Mouse (Mus musculus): ENCODE measurements around the gene A730061H03Rik. TPM values are rescaled to one million over a fixed set of nuclear protein-coding genes. Genes with fewer than 3 reads are reported as not detected.

A730061H03Rik gene
- total RNA-seq, 4 experiments from 2014 or later = 0.94 to 2.0 (median 1.4) TPM; not detected in 1

- DNase-seq (ENCODE audit: low spot score in 2 of 2) = no peak
These were observed 21.9 kb upstream of the A730061H03Rik start for GRCm38 (mm10) chr14:55581981-55582681.

DNA sequence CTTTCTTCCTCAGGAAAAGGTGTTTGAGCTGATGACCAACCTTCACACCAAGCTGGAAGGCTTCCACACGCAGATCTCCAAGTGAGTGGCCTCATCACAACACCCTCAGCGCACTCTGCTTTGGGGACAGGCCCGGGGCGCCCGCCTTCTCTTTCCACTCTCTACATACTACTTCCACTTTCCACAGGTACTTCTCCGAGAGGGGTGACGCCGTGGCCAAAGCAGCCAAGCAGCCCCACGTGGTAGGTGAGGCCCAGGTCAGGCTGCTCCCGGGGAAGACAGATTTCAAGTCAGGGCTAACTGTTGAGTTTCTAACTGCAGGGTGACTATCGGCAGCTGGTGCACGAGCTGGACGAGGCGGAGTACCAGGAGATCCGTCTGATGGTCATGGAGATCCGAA lies 20.5 kb upstream of the A730061H03Rik start:
- no peak for DNase-seq (ENCODE audit: low spot score in 2 of 2)

DNA sequence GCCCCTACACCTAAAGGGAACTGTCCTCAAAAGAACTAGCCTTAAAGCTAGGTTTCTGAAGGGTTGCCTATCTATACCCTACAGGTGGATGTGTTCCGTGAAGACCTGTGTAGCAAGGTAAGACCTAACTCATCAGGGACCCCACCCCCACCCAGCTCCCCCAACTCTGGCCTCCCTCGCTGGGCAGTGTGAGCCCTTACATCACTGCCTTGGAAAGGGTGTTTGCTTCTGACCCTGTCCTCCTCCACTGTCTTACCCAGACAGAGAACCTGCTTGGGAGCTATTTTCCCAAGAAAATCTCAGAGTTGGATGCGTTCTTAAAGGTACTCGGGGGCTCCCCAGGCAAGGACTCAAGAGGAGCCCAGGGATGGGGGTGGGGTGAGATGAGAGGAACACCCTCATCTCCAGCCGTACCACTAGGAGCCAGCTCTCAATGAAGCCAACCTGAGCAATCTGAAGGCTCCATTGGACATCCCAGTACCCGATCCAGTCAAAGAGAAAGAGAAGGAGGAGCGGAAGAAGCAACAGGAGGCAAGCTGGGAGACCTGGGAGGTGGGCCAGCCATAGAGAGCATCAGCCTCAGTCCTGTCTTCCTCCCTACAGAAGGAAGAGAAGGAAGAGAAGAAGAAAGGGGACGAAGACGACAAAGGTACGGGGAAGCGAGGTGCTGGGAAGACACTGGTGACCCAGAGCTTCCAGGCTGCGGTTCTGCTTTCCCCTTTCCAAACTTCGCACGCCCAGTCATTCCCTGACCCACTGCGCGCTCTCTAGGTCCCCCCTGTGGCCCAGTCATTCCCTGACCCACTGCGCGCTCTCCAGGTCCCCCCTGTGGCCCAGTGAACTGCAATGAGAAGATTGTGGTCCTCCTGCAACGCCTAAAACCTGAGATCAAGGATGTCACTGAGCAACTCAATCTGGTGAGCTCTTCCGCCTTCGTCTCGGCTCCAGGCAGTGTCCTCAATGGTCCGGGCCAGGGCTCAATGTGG lies 19.6 kb upstream of the A730061H03Rik start:
- no peak for DNase-seq (ENCODE audit: low spot score in 2 of 2)

DNA sequence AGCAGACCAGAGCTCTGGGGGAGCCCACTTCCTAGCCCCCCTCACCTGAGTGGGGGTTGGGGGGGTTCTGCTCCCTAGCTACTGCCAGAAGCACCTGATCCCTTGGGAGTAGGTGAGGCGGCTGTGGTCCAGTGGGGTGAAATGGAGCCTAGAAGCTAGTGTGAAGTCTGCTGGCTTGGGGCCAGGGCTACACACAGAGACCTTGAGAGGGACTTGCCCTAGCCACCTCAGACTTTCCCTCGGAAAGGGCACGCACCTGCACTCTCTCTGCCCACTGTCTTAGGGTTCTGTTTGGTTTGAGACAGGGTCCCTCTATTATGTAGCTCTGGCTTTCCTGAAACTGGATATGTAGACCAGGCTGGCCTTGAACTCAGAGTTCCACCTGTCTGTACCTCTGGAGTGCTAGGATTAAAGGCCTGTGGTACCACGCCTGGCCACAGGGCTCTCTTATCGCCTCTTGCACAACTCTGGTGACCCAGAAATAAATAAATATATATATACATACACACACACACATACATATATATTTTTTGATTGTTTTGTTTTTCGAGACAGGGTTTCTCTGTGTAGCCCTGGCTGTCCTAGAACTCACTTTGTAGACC lies 18.6 kb upstream of the A730061H03Rik start:
- DNase-seq (ENCODE audit: low spot score in 2 of 2) = peak in 1 of 2 experiments; percentile 36

- DNase-seq (ENCODE audit: low spot score in 2 of 2) = peak; percentile 54 to 62
These were observed 17.9 kb upstream of the A730061H03Rik start, which contains the start of gene Psme1 for GRCm38 (mm10) chr14:55577871-55578667. Psme1 (plus strand) TSS chr14:55578123.

- peak; percentile 52 to 55 for DNase-seq (ENCODE audit: low spot score in 2 of 2)
These were observed 16.2 kb upstream of the A730061H03Rik start for GRCm38 (mm10) chr14:55576376-55576775.

DNA sequence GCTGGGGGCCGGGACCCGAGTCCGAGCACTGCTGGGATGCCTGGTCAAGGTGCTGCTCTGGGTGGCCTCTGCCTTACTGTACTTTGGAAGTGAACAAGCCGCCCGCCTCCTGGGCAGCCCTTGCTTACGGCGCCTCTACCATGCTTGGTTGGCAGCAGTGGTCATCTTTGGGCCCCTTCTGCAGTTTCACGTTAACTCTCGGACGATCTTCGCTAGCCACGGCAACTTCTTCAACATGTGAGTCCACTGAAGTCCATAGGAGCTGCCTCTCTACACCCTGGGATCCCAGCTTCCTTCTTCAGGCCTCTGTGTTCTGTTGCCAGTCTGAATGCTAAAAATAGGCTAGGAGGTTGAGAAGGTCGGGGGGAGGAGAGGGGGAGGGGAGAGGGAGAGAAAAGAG lies 15.5 kb upstream of the A730061H03Rik start:
- no peak for DNase-seq (ENCODE audit: low spot score in 2 of 2)

DNA sequence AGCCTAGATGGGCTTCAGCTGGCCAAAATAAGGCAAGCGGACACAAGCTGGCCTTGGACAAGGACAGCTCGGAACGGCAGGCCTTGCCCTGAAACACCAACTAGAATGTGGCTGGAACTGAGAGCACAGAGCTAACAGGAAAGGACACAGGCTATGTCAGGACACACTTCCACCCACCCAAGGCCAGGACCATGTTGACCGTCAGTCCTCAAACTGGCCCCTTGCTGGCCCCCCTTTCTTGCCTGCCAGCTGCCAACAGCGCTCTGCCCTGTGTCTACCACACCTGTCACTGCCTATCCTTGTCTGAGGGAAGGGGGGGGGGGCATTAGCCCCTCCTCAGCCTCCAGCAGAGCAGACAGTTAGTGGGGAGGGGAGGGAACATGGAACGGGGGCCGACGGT lies 15.1 kb upstream of the A730061H03Rik start, which contains the start of gene Fitm1:
Fitm1 (plus strand) TSS at position 316 of the 400 bp plus-strand sequence.
- no peak for DNase-seq (ENCODE audit: low spot score in 2 of 2)

DNA sequence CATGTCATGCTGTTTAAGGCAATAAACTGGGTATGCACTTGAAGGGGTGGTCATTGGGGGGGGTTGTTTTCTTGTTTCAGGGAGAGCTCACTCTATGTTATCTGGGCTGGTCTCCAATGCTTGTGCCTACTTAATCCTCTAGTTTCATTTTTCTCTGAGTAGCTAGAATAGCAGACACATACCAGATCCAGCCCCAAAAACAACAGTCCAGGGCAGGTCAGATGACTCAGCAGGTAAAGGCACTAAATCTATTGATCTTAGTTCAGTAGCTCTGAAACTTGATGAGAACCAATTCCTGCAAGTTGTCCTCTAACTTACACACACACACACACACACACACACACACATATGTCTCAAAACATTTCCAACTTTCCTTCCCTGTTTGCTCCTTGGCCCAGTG lies 11.6 kb upstream of the A730061H03Rik start:
- no peak for DNase-seq (ENCODE audit: low spot score in 2 of 2)

DNA sequence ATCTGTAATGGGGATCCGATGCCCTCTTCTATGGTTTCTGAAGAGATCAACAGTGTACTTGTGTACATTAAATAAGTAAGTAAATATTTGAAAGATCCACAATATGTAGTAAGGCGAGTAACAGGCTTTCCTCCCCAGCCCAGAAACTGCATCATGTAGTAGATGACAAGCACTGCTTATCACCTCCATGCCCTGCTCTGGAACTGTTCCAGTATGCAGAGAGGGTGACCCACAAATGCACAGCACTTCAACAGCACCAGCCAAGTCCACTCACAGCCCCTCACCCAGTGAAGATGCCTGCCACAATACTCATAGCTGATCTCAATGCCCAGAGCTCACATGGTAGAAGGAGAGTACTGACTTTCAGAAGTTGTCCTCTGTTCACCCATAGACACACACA lies 10.4 kb upstream of the A730061H03Rik start:
- no peak for DNase-seq (ENCODE audit: low spot score in 2 of 2)

- DNase-seq (ENCODE audit: low spot score in 2 of 2) = no peak
These were observed 7.3 kb upstream of the A730061H03Rik start for GRCm38 (mm10) chr14:55567496-55567895.

DNA sequence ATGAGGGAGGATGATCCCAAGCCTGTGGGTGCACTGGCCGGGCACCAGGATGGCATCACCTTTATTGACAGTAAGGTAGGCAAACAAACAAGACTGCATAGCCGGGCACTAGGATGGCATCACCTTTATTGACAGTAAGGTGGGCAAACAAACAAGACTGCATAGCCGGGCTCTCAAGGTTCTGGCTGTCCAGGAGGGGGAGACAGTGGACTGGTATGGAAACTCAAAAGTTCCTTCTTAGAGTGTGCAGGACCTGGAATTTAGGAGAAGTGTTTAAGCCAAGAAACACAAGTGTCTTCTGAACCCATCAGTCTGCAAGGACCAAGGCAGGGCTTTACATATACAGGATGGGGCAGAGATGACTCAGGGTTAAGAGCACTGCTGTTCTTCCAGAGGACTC lies 5.5 kb upstream of the A730061H03Rik start:
- no peak for DNase-seq (ENCODE audit: low spot score in 2 of 2)

- no peak for DNase-seq (ENCODE audit: low spot score in 2 of 2)
These were observed 3.0 kb upstream of the A730061H03Rik start for GRCm38 (mm10) chr14:55563249-55563648.

GRCm38 (mm10) chr14:55561860-55562259 lies 1.7 kb upstream of the A730061H03Rik start:
- DNase-seq (ENCODE audit: low spot score in 2 of 2) = no peak

- peak; percentile 86 to 87 for DNase-seq (ENCODE audit: low spot score in 2 of 2)
These were observed 406 bp downstream of the A730061H03Rik start, which contains the start of gene Dcaf11 for GRCm38 (mm10) chr14:55559799-55560201. Dcaf11 (plus strand) TSS chr14:55560006.

GRCm38 (mm10) chr14:55558740-55559448 lies 1.3 kb downstream of the A730061H03Rik start:
- no peak for DNase-seq (ENCODE audit: low spot score in 2 of 2)

DNA sequence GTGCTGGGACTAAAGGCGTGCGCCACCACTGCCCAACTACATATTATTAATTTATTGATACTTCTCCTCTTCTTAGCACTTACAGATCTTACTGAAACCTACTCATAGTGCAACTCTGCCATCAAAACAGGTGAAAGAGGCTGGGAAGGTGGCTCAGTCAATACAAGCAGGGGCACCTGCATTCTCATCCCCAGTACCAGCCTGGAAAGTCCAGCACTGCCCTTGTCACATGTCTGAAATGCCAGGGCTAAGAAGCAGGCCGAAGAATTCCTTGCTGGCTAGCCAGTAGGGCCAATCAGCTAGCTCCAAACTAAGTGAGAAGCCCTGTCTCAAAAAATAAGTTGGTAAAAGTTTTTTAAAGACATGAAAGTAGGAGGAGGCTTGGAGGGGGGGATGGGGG lies 2.6 kb downstream of the A730061H03Rik start:
- no peak for DNase-seq (ENCODE audit: low spot score in 2 of 2)

DNA sequence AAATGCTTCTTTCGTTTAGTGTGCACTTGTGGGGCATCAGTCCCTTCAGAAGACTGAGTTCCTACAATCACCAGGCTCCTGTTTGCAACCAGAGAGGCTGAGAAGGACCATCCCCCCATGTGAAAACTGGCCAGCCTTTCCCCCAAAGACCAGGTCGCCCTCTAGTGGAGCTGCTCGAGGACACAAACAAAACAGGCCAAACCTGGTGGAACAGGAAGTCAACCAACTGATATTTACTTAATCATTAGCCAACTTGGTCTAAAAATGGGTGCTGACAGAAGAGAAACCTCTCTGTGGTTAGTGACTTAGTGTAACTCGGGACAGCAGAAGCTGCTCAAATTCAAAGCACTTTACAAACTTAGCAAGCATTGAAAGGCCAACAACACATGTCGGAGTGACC lies 3.2 kb downstream of the A730061H03Rik start:
- peak; percentile 58 to 67 for DNase-seq (ENCODE audit: low spot score in 2 of 2)

DNA sequence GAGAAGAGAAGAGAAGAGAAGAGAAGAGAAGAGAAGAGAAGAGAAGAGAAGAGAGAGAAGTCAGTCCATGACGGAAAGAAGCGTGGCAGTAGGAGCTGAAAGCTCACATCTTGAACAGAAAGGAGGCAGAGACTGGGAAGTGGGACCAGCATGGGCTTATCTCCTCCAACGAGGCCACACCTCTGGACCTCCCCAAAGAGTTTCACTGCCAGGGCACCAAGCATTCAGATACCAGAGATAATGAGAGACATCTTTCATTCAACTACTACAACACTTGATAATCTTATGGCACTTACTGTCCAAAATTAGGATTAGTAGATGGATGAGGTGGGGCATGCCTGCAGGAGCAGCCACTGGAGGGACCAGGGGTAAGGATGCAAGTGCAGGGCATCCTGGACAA lies 4.4 kb downstream of the A730061H03Rik start:
- no peak for DNase-seq (ENCODE audit: low spot score in 2 of 2)

GRCm38 (mm10) chr14:55554635-55555034 lies 5.6 kb downstream of the A730061H03Rik start:
- DNase-seq (ENCODE audit: low spot score in 2 of 2) = no peak

Data from layer of hippocampus, adult 8-10 months (tissue).